Mouse (Mus musculus): ENCODE results near the gene Gpc4. TPM values are rescaled to one million over a fixed set of nuclear protein-coding genes. Genes with fewer than 3 reads are reported as not detected.

Gene Gpc4
- polyA plus RNA-seq (2016; fragmentation: Nextera tagmentation; extraction: Ambion mirVana) = 35.3 and 36.2 TPM in 2 replicates

DNA sequence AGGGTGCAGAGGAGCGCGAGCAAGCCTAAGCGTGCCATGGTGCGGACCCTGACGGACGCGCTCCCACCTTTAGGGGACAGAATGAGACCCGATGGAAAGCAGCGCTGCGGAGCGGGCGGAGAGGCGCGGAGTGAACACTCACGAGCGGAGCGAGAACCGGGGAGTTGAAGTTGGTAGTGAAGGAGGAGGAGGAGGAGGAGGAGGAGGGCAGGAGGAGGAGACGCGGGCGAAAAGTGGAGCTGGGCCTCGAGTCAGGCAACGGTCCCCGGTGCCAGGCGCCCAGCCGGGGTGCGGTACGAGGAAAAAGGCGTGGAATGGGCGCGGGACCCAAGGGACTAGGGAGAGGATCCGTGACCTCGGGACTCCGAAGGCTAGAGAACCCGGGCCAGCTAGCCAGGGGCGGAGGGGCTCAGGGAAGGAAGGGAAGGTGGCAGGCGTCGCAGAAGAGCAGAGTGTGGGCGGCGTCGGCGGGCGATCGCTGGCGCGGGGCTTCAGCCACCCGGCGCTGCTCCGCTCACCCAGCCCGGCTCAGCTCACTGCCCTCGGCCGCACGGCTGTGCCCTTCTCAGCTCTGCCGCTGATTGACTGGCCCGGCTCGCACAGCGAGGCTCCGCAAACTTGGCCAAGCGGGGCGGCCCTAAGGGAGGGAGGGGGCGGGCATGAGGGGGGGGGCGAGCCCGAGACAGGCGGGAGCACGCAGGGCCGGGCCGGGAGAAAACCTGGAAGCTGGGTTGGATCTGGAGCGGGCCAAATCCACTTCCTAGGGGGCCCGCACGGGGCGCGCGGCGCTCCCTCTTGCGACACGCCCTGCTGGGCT is at the start of gene Gpc4:
Gpc4 (minus strand) TSS at position 515 of the 817 bp plus-strand sequence.
- Histone ChIP-seq H3K4me1 (peaks cover 6% of the 10 kb centered on the region), H3K27me3 (replicated peaks; ENCODE audit: low read depth, poor library complexity, severe bottlenecking) (peaks cover 63% of the 10 kb centered on the region), H3K36me3 (replicated peaks) (no peaks in the 10 kb centered on the region), H3K27ac (replicated peaks) (peak within 1 kb of the TSS; percentile 86), H3K4me3 (peak within 1 kb of the TSS; percentile 66), H3K9me3 (no peaks in the 10 kb centered on the region)
- peak; percentile 88 for DNase-seq (ENCODE audit: low spot score)
- WGBS = 20% methylated on average over 73 of the region's 76 CpGs

DNA sequence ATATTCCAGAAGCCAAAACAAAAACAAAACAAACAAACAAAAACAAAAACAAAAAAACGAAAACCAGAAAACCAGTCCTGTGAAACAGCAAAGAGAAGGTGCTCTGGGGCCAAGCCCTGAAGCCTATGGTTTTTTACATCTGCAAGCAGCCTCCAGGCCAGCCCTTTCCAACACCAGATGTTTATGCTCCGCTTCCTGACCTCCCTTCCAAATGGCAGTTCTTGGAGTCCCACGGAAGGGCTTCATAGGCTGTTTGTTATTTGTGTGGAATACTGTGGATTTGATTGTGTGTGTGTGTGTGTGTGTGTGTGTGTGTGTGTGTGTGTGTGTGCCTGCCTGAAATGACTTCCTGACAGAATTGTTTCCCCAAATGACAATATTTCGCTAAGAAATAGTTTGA is 47.8 kb upstream of the Gpc4 start:
- DNase-seq (ENCODE audit: low spot score) = no peak
- H3K4me1 ChIP-seq = 0 out of 2 replicates have a peak, but pooled peaks cover 3% of the 10 kb centered on the region
- no peak overlapping the region for H3K4me3 ChIP-seq
- H3K27ac ChIP-seq (replicated peaks) = no peak overlapping the region
- no peaks in the 10 kb centered on the region for H3K9me3 ChIP-seq
- 61% methylated on average over 4 of the region's 4 CpGs for WGBS
- H3K27me3 ChIP-seq (replicated peaks; ENCODE audit: low read depth, poor library complexity, severe bottlenecking) = peaks cover 7% of the 10 kb centered on the region
- no peaks in the 10 kb centered on the region for H3K36me3 ChIP-seq (replicated peaks)

DNA sequence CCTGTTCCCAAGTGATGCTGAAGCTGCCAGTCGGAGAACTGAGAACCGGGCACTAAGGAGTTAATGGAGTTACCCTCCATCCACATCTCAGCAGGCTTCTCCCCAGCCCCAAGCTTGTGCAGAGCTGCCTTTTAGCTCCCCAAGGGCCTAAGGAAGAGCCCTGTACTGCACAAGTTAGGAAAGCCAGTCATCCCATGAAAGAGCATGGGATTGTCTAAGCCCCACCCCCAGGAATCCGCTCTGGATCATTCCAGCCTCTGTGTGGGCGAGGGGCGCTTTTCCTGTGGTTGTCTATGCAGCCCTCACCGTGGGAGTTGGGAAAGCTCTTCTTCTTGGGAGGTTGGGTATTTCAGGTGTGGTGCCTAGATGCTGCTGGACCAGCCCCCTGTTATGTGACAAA is 34.8 kb upstream of the Gpc4 start:
- 20% methylated on average over 6 of the region's 6 CpGs for whole genome bisulfite sequencing
- no peaks in the 10 kb centered on the region for H3K36me3 ChIP-seq (replicated peaks)
- peak; percentile 31 for DNase-seq (ENCODE audit: low spot score)

DNA sequence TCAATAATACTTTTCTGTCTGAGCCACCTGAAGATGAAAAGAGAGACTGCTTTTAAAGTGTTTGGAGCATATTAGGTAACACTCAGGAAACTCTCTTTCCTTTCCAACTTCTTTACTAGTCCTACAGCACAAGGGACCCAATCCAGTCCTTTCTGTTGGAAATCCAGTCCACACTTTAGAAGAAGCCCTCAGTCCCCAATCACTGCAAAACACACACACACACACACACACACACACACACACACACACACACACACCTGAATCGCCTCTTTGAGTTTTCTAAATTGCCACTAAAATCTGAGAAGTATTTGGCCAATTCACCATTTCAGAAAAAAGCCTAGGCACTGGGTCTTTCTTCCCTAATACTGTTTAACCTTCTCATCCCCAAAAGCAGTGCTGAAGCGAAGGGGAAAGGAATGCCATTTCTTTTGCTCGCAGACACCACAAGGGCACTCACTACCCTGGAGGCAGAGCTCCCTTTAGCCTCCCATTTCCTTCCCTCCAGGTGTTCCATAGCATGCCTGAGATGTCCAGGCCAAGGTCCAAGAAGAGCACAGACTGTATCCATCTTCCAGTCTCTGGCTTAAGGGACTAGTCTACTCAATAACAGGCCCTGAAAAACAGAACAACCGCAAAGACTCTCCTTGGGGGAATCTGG is 28.4 kb upstream of the Gpc4 start:
- Histone ChIP-seq H3K9me3 (no peaks in the 10 kb centered on the region), H3K4me3 (no peak overlapping the region), H3K27me3 (replicated peaks; ENCODE audit: low read depth, poor library complexity, severe bottlenecking) (peaks cover 41% of the 10 kb centered on the region), H3K4me1 (peaks cover 10% of the 10 kb centered on the region; the same call in 1 of the 2 replicates), H3K36me3 (replicated peaks) (no peaks in the 10 kb centered on the region), H3K27ac (replicated peaks) (no peak overlapping the region)
- 25% methylated on average over 4 of the region's 4 CpGs for WGBS
- peak; percentile 44 for DNase-seq (ENCODE audit: low spot score)

More for the DNA sequence above, 34.8 kb upstream of the Gpc4 start:
- Histone ChIP-seq H3K4me3 (no peak overlapping the region), H3K4me1 (peaks cover 8% of the 10 kb centered on the region), H3K9me3 (no peaks in the 10 kb centered on the region), H3K27me3 (replicated peaks; ENCODE audit: low read depth, poor library complexity, severe bottlenecking) (peaks cover 39% of the 10 kb centered on the region), H3K27ac (replicated peaks) (no peak overlapping the region)

DNA sequence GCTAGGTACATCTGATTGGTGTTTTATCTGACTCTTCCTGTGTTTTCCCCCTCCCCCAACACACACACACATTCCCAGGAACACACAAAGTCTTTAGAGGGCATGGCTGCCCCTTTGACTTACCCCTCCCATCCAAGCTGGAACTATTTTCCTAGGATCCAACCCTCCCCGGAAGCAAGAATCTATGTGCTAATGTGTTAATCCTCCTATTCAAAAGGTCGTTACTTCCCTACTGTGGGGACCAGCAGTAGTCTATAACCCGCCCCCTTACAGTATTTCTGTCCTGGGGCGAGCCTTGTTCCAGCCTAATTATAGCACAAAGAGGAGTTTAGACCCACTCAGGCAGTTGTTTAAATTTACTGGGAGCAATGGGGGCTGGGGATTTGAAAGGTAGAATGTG is 24.0 kb upstream of the Gpc4 start:
- H3K4me3 ChIP-seq = no peak overlapping the region
- H3K9me3 ChIP-seq = no peaks in the 10 kb centered on the region
- peaks cover 14% of the 10 kb centered on the region for H3K4me1 ChIP-seq
- H3K27ac ChIP-seq (replicated peaks) = no peak overlapping the region
- H3K36me3 ChIP-seq (replicated peaks) = no peaks in the 10 kb centered on the region
- peaks cover 70% of the 10 kb centered on the region for H3K27me3 ChIP-seq (replicated peaks; ENCODE audit: low read depth, poor library complexity, severe bottlenecking)
- DNase-seq (ENCODE audit: low spot score) = no peak
- 24% methylated on average over 4 of the region's 4 CpGs for WGBS

DNA sequence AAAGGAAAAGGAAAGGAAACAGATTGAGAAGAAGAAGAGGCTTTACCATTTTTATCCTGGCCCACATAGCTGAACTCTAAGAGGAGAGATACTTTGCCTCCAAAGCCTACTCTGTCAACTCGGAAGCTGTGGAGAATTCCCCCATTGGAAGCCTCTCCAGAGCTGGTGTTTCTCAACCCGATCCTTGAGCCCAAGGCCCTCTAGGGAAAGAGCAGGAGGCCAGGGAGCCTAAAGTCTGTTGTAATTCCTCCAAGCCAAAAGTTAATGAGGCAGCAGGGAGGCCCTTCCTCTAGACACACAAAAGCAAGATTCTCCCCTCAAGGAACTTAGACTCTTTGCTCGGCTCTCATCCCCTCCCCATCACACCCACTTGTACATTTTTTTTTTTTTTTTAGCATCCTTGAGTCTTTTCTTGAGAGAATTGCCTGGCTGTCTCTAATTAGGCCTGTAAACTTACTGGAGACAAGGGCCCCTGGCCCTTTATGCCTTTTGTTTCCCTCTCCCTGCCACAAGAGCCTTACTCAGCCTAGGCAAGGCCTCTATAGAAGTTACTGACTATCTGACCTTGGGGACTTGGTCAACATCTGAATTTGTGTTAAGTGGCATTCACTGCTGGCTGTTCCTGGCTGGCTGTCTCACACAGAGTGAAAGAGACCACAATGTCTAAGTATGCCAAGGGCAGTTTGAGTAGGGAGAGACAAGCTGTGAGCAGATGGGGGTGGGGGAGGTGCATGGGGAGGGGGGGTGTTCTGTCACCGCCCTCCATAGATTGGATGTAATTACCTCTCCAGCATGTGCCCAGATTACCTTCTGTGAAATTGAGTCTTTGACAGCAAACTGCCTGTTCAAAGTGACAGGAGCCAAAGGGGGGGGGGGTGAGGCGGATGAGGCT is 18.7 kb upstream of the Gpc4 start:
- H3K9me3 ChIP-seq = no peaks in the 10 kb centered on the region
- no peak overlapping the region for H3K27ac ChIP-seq (replicated peaks)
- DNase-seq (ENCODE audit: low spot score) = peak; percentile 26
- H3K4me1 ChIP-seq = peaks cover 10% of the 10 kb centered on the region
- H3K27me3 ChIP-seq (replicated peaks; ENCODE audit: low read depth, poor library complexity, severe bottlenecking) = peaks cover 74% of the 10 kb centered on the region
- 31% methylated on average over 5 of the region's 5 CpGs for WGBS
- no peaks in the 10 kb centered on the region for H3K36me3 ChIP-seq (replicated peaks)
- H3K4me3 ChIP-seq = no peak overlapping the region

DNA sequence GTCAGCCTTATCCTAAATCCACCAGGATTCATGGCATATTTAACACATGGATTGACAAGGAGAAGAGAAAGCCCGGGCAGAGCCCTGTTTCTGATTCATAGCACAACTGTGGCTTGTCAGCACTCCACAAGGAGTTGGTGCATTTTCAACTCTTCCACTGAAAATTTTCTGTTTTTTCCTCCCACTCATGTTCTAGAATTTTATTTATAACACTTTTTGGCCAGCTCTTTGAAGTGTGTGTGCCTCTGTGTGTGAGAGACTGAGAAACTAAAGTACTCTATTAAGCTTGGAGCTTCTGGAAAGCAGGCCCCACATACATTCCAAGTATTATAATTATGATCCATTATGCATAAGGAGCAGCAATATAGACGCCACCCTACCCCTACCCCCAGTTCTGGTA is 16.3 kb upstream of the Gpc4 start:
- Histone ChIP-seq H3K27ac (replicated peaks) (no peak overlapping the region), H3K9me3 (no peaks in the 10 kb centered on the region), H3K4me1 (peaks cover 10% of the 10 kb centered on the region), H3K4me3 (no peak overlapping the region), H3K36me3 (replicated peaks) (no peaks in the 10 kb centered on the region), H3K27me3 (replicated peaks; ENCODE audit: low read depth, poor library complexity, severe bottlenecking) (peaks cover 50% of the 10 kb centered on the region)
- DNase-seq (ENCODE audit: low spot score) = no peak
- WGBS = 72% methylated on average over 2 of the region's 2 CpGs

DNA sequence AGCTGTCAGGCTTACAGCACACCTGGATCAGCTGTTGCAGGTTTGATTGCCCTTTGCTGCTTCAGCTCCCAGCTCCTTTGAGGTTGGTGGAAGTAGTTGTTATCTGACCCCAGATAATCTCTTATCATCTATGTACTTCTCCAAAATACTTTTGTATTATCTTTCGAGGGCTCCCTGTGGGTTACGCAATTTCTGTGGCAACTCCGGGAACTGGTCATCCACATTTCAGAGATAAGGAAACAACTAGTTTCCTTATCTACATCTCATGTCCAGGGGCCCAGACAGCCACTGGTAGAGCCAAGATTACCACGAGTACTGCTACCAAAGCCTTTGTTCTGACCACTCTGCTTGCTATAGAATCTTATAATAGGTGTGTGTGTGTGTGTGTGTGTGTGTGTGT is 12.0 kb upstream of the Gpc4 start:
- peaks cover 26% of the 10 kb centered on the region for H3K27me3 ChIP-seq (replicated peaks; ENCODE audit: low read depth, poor library complexity, severe bottlenecking)
- H3K4me1 ChIP-seq = no peaks in the 10 kb centered on the region
- DNase-seq (ENCODE audit: low spot score) = no peak
- H3K9me3 ChIP-seq = no peaks in the 10 kb centered on the region
- no peak overlapping the region for H3K27ac ChIP-seq (replicated peaks)
- no peaks in the 10 kb centered on the region for H3K36me3 ChIP-seq (replicated peaks)
- 79% methylated on average over 4 of the region's 4 CpGs for WGBS
- H3K4me3 ChIP-seq = no peak overlapping the region

DNA sequence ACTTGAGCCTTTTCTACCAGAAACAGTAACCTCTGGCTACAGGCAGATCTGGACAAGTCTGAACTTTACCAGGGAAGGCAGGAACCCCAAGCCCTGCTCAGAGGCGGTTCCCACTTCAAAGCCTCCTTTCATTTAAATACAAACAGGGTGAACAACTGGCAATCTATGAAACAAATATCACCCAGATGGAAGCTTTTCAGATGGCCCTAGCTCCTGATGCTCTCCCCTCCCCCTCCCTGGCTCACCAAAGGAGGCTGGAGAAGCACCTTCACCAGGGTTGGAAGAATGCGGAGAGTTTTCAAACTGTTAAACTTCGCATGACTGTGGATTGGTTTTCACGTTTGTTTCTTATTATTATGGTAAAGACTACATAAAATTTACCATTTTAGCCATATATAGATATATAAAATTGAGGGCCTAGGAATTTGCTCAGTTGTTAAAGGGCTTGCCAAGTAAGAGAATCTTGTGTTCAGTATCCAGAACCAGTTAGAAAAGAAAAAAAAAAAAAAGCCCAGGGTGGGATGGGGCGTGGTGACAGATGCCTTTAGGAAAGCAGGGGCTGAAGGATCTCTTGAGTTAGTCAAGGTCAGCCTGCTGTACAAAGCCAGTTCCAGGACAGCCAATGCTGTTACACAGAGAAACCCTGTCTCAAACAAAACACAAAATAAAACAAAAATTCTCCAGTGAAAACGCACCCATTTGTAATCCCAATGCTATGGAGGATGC is 2.6 kb upstream of the Gpc4 start:
- peaks cover 3% of the 10 kb centered on the region for H3K4me1 ChIP-seq
- H3K27me3 ChIP-seq (replicated peaks; ENCODE audit: low read depth, poor library complexity, severe bottlenecking) = peaks cover 57% of the 10 kb centered on the region
- no peaks in the 10 kb centered on the region for H3K36me3 ChIP-seq (replicated peaks)
- DNase-seq (ENCODE audit: low spot score) = no peak
- no peak overlapping the region for H3K4me3 ChIP-seq
- H3K9me3 ChIP-seq = no peaks in the 10 kb centered on the region
- 39% methylated on average over 6 of the region's 6 CpGs for WGBS
- H3K27ac ChIP-seq (replicated peaks) = no peak overlapping the region

DNA sequence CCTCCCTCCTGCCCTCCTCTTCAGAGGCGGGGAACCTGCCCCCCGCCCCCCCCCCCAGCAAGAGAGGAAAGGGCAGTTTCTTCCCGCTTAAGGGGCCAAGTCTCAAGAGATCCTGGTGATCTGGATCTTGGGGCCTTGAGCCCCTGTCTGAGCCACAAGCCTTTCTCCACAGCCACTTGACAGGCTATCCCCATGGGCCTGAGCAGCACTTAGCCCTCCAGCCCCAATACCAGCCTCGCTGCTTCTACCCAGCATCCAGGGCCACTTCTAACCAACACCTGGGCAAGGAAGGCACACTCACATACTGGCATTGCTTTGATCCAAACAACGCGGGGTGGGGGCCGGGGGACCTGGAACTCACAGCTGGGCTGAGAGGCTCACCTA is 495 bp upstream of the Gpc4 start:
- Histone ChIP-seq H3K4me1 (peaks cover 6% of the 10 kb centered on the region), H3K9me3 (no peaks in the 10 kb centered on the region), H3K27me3 (replicated peaks; ENCODE audit: low read depth, poor library complexity, severe bottlenecking) (peaks cover 63% of the 10 kb centered on the region), H3K36me3 (replicated peaks) (no peaks in the 10 kb centered on the region), H3K27ac (replicated peaks) (peak overlapping the region; percentile 86), H3K4me3 (peak overlapping the region; percentile 66)
- DNase-seq (ENCODE audit: low spot score) = no peak
- WGBS = 35% methylated on average over 6 of the region's 7 CpGs

DNA sequence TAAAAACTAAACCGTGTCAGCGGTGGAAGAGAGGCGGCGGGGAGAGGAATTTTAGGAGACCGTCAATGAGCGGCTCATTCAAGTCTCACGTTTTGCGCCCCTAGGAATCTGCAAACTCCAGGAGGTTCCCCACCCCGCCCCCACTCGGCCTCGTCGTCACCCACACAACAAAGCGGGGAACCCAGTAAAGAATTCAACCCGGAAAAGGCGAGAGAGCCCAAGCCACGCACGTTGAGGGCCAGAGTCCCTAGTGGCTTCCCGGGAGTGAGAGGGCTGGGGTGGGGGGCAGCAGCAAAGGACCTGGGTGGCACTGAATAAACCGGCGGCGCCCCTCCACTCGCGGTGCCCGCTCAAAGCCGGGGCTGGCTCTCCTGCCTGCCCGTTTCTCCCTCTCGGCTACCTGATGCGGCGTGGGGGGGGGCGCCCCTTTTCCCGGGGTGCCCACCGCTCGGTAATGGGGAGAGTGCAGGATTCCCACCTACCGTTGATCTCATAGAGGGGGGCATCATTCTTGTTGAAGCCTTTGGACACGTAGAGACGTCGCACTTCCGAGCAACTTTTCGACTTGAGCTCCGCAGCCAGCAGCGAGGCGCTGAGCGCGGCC is 816 bp downstream of the Gpc4 start:
- DNase-seq (ENCODE audit: low spot score) = peak; percentile 34
- Histone ChIP-seq H3K4me1 (peaks cover 6% of the 10 kb centered on the region), H3K9me3 (no peaks in the 10 kb centered on the region), H3K4me3 (peak overlapping the region; percentile 66), H3K27me3 (replicated peaks; ENCODE audit: low read depth, poor library complexity, severe bottlenecking) (peaks cover 58% of the 10 kb centered on the region), H3K36me3 (replicated peaks) (no peaks in the 10 kb centered on the region), H3K27ac (replicated peaks) (peak overlapping the region; percentile 86)
- 18% methylated on average over 44 of the region's 44 CpGs for WGBS

All from embryonic facial prominence, embryonic 10.5 days (tissue).